Mouse (Mus musculus): ENCODE results near the gene Col1a1.
"Not testable (repeated sequence)": the region's sequence is repeated elsewhere in the genome, so short reads cannot be mapped to it uniquely, and the experiment has no call there.

The Col1a1 gene

GRCm38 (mm10) chr11:94937787-94938186, 1.8 kb downstream of the Col1a1 start:
- in situ Hi-C loops (cut with MboI, MseI): loop anchor here (5.0 kb wide), 1 partner anchor 70 kb away; no protein-coding TSS in a partner anchor

- in situ Hi-C loops (cut with MboI, MseI): loop anchor here (5.0 kb wide), 1 partner anchor 71 kb away; no protein-coding TSS in a partner anchor
These were observed 2.3 kb downstream of the Col1a1 start for GRCm38 (mm10) chr11:94938296-94938695.

DNA sequence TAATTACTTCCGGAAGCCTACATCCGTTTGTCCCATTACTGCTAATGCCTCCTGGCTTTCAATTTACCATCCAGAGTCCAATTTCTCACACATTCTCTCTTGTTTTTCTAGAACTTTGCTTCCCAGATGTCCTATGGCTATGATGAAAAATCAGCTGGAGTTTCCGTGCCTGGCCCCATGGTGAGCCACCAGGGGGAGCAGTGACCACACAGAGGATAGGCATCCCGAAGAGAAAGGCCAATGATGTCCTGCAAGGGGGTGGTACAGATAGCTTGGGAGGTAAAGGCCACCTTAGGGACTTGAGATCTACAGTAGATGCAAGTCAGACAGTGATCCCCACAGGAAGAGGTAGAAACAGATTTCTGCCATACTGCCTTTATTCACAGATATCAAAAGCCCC, 3.3 kb downstream of the Col1a1 start:
- in situ Hi-C loops (cut with MboI, MseI): loop anchor here (5.0 kb wide), 1 partner anchor 72 kb away; no protein-coding TSS in a partner anchor

DNA sequence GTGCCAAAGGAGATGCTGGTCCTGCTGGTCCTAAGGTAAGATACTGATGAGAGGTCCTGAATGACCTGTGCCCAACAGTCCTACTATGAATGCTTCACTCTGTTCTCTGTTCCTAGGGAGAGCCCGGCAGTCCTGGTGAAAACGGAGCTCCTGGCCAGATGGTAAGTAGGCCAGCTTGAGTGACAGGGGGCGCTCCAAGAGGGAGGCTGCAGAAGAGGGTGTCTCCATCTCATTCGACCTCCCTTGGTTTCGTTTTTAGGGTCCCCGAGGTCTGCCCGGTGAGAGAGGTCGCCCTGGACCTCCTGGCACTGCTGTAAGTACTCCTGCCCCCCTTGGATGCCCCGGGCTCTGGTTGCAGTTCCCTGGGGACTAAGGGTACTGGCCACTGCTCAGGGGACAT, 5.1 kb downstream of the Col1a1 start:
- in situ Hi-C loops (cut with MboI, MseI): no loop called here

DNA sequence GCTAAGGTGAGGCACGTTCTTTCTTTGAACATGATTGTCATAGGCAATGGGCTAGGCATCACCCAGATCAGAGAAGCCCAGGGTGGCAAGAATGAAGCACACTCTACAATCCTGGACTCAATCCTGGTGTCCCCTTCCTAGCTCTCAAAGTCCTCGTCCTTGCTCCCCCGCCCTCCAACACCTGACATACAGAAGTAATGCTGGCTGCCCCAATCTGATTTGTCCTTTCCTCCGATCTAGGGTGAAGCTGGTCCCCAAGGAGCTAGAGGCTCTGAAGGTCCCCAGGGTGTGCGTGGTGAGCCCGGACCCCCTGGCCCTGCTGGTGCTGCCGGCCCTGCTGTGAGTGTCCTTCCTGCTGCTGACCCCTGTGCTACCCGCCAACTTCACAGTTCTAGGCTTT, 5.8 kb downstream of the Col1a1 start:
- in situ Hi-C loops (cut with MboI, MseI): no loop called here

DNA sequence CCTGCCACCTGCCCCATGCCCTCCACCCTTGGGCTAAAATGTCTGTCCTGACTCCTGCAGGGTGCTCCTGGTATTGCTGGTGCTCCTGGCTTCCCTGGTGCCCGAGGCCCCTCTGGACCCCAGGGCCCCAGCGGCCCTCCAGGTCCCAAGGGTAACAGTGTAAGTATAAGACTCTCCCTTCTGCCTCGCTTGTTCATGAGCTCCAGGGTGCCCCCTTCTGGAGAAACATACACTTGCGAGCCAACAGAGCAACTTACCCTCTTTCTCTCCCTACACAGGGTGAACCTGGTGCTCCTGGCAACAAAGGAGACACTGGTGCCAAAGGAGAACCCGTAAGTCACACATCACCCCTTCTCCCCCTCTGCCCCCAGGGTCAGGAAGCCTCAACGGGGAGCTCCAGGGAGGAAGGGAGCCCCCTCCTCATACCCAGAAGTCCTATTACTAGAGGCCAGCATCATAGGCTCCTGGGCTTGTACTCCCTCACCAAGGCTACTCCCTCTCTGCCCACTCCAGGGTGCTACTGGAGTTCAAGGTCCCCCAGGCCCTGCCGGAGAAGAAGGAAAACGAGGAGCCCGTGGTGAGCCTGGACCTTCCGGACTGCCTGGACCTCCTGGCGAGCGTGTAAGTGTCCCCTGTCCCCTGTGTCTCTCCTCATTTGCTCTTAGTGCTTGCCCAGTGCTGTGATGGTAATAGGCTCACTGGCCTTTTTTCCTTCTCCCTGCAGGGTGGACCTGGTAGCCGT, 6.4 kb downstream of the Col1a1 start:
- in situ Hi-C loops (cut with MboI, MseI): no loop called here

GRCm38 (mm10) chr11:94943054-94943453, 7.0 kb downstream of the Col1a1 start:
- in situ Hi-C loops (cut with MboI, MseI): no loop called here

DNA sequence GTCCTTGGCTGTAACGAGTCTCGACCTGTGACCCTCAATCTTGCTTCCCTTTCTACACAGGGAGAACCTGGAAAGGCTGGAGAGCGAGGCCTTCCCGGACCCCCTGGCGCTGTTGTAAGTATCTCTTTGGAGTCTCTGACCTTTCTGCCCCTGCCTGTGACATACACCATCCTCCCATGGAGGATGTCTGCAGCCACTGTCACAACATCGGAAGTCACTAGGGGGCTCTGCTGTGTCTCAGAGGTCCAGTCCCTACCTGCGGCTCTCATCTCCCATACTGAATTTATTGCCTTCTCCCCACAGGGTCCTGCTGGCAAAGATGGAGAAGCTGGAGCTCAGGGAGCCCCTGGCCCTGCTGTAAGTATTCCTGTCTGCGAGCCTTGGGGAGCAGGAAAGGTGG, 8.3 kb downstream of the Col1a1 start:
- in situ Hi-C loops (cut with MboI, MseI): no loop called here

- in situ Hi-C loops (cut with MboI, MseI): no loop called here
These were observed 9.2 kb downstream of the Col1a1 start for GRCm38 (mm10) chr11:94945236-94945635.

DNA sequence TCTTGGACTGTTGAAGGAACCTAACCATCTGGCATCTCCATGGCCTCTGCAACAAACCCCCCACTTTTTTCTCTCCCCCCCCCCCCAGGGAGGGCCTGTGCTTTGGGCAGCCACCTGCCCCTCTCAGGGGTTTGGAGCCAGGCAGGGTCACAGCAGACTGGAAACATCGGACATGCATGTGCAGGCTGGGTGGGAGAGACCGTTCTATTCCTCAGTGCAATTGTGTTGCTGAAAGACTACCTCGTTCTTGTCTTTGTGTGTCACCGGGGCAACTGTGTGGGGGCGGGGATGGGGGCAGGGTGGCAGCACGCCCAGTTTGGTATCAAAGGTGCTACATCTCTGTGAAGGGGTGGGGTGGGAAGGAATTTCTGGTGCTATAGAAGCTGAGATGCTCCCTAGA, 16.1 kb downstream of the Col1a1 start:
- in situ Hi-C loops (cut with MboI, MseI): no loop called here

GRCm38 (mm10) chr11:94955103-94955502, 19.1 kb downstream of the Col1a1 start:
- in situ Hi-C loops (cut with MboI, MseI): no loop called here

GRCm38 (mm10) chr11:94957693-94958064, 21.7 kb downstream of the Col1a1 start:
- in situ Hi-C loops (cut with MboI, MseI): no loop called here

GRCm38 (mm10) chr11:94958065-94958858, 22.2 kb downstream of the Col1a1 start:
- in situ Hi-C loops (cut with MboI, MseI): no loop called here

GRCm38 (mm10) chr11:94962534-94963101, 26.6 kb downstream of the Col1a1 start:
- in situ Hi-C loops (cut with MboI, MseI): no loop called here

GRCm38 (mm10) chr11:94967419-94967818, 31.4 kb downstream of the Col1a1 start, which contains the start of gene Hils1:
Gene Hils1 (plus strand): TSS chr11:94967593.
- in situ Hi-C loops (cut with MboI, MseI): no loop called here

- in situ Hi-C loops (cut with MboI, MseI): no loop called here
These were observed 32.2 kb downstream of the Col1a1 start for GRCm38 (mm10) chr11:94968187-94968586.

DNA sequence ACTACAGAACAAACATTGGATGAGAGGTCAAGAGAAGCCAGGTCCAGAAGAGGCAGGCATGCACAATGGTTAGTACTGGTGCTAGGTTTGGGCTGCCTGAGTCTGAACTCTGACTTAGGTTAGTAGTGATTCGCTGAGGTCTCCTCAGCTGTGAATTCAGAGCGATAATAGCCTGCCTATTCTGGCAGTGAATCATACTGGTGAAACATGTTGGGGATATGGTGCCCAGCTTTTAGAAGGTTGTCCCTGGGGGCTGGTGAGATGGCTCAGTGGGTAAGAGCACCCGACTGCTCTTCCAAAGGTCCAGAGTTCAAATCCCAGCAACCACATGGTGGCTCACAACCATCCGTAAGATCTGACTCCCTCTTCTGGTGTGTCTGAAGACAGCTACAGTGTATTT, 33.7 kb downstream of the Col1a1 start:
- in situ Hi-C loops (cut with MboI, MseI): not testable (repeated sequence)

GRCm38 (mm10) chr11:94970210-94970943, 34.4 kb downstream of the Col1a1 start:
- in situ Hi-C loops (cut with MboI, MseI): no loop called here

- in situ Hi-C loops (cut with MboI, MseI): no loop called here
These were observed 36.0 kb downstream of the Col1a1 start for GRCm38 (mm10) chr11:94971895-94972615.

GRCm38 (mm10) chr11:94972887-94973286, 36.9 kb downstream of the Col1a1 start:
- in situ Hi-C loops (cut with MboI, MseI): no loop called here

DNA sequence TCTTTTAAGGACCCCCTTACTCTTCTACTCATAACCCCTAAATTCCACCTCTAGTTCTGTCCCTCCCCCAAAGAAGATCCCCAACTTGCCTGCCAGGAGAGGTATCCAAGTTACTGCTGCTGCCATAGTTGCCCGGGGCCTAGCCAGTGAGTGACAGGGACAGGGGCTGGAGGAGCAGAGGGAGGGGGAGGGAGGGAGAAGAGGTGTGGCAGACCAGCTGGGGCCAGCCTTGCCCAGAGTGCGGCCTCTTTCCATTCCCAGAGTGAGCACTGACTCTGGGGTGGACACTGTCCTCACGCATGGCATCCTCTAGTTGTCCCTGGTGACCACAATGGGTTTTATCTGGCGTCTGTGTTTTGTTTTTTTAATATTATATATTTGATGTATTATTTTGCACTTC, 37.3 kb downstream of the Col1a1 start:
- in situ Hi-C loops (cut with MboI, MseI): no loop called here
